Mouse (Mus musculus) kidney, postnatal 10 days (tissue): Measurements from ENCODE around the gene Slc22a3.

ENCODE experiments used
- DNase-seq: peaks from one replicate; pipeline ENCODE4 v3.0.0; 2021; ENCODE audit warnings: mixed read lengths

The Slc22a3 gene

GRCm38 (mm10) chr17:12507654-12508204 lies at the start of gene Slc22a3:
Slc22a3 (minus strand) TSS chr17:12507704.
- DNase-seq = no peak

GRCm38 (mm10) chr17:12534353-12535145 lies 27.0 kb upstream of the Slc22a3 start:
- DNase-seq = peak; percentile 83

GRCm38 (mm10) chr17:12532115-12532514 lies 24.6 kb upstream of the Slc22a3 start:
- peak; percentile 70 for DNase-seq

DNA sequence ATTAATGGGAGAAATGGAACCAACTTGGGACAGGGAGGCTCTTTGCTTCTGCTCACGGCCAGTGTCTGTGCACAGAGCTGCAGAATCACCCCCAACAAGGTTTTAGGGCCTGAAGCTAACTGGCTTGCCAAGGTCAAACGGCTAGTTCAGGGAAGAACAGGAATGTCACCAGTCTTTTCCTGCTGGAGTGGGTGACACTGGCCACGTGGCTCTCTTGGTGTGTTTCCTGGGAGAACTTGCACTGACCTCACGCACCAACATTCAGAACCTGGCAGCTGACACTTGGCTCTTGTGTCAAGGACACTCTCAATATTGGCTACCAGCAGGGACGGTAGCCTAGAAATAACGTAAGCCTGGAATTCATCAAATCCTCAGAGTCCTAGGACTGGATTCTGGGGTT lies 22.6 kb upstream of the Slc22a3 start:
- no peak for DNase-seq

DNA sequence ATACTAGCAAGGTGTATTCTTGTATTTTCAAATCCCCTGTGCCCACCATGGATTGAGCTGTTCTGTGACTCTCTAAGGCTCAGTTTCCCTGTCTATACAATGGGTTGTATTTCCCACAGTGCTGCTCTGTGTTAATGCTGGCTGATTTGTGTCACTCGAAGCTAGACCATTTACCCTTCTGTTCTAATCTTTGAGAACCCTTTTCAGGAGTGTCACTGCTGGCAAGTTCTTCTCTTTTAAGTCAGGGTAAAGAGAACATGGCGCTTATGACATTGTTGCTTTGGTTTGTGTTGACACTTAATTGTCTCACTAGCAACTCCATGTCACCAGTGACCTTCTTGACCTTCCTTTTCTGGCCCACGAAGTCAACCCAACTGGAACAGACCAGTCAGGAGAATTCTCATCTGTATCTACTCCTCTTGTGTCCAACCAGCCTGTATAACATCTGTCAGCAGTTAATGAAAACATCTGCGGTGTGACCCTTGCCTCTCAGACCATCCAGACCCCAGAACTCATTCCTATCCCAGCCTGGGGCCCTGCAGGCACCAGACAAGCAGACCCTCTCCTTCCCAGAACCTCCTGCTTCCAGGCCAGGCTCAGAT lies 22.0 kb upstream of the Slc22a3 start:
- DNase-seq = no peak

DNA sequence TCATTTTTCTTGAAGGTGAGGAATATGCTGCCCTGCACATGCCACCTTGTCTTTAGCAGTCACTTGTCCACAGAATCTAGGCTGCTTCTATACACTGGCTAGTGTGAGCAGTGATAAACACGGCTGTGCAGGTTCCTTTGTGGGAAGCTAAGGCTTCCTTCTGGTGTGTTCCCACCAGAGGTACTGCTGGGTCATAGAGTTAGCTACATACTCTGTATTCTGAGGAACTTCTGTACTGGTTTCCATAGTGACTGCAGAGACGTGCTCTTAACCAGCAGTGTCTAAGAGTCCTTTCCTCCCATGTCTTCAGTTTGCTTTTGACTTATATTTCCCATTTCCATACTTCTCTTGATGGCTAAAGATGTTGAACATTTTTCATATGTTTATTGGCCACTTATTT lies 11.6 kb upstream of the Slc22a3 start:
- no peak for DNase-seq

DNA sequence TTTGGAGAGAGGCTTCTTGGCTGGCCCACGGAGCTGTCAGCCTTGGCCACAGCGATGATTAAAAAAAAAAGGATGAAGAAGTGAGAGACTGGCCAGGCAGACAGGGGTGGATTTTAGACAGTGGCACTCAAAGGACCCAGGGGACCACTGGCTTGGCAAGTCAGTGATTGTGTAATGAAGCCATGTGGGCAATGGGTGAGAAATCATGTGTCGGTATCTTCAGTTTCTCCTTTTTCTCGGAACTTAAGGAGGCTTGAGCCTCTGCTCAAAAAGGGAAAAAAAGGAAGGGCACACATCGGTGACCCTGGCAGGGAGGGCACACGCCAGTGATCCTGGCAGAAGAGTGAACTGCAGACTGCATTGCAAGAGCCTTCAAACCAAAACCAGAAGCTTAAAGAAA lies 10.7 kb upstream of the Slc22a3 start:
- no peak for DNase-seq

DNA sequence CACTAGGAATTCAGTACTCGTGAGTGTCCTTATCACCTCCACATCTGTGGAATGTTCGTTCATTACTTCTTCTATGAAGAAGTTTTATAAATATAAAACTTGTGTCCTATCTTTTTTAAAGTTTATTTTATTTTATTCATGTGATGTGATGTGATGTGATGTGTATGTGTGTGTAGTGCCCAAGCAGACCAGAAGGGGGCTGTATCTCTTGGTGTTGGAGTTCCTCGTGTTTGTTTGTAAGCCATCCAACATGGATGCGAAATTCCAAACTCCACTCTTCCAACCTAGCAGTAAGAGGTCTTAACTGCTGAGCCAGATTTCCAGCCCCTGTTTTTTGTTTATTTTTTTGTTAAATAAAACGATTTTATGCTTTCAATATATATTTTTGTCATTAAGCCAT lies 6.5 kb upstream of the Slc22a3 start:
- DNase-seq = no peak

- no peak for DNase-seq
Observed at GRCm38 (mm10) chr17:12513107-12513923, 5.8 kb upstream of the Slc22a3 start.

DNA sequence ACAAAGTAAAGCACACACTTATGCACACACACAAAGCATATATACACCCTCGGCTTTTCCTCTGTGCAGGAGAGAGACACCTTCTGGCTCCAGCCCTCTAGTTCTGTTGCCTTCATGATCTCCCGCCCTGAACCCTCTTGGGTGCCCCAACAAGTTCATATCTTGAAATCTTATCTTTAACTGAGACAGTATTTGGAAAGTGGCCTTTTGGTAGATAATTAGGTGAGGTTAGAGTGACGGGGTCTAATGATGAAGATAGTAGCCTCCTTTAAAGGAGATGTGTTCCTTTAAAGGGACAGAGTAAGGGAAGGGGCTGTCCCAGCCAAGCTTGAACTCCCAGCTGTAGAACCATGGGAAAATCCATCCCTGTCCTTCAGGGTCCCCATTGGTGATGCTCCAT lies 3.7 kb upstream of the Slc22a3 start:
- DNase-seq = no peak

GRCm38 (mm10) chr17:12508376-12508775 lies 872 bp upstream of the Slc22a3 start:
- DNase-seq = no peak

DNA sequence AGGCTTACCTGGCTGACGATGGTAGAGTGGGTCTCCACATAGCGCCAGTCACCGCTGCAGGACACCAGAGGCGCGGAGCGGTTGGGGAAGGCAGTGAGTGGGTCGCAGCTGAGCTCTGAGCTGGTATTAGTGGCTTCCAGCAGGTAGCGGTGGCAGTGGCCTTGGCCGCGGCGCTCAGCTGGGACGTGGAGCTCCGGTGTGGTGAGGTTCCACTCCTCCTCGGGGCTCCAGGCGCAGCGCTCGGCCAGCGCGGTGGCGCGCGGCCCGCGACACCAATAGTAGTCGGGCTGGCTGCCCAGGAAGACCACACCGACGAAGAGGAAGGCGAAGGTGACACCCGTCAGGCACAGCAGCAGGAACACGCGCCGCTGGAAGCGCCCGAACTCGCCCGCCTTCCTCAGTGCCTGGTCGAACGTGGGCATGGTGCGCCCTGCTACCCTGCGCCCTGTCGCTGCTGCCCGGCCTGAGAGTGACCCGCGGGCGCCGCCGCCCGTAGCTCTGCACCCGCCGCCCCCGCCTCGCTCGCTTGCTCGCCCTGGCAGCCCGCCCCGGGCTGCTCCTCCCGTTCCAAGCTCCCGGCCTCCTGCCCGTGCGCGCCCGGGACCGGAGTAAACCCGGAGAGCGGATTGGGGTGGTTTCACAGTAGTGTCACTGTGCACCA lies 471 bp downstream of the Slc22a3 start:
- DNase-seq = peak; percentile 39

DNA sequence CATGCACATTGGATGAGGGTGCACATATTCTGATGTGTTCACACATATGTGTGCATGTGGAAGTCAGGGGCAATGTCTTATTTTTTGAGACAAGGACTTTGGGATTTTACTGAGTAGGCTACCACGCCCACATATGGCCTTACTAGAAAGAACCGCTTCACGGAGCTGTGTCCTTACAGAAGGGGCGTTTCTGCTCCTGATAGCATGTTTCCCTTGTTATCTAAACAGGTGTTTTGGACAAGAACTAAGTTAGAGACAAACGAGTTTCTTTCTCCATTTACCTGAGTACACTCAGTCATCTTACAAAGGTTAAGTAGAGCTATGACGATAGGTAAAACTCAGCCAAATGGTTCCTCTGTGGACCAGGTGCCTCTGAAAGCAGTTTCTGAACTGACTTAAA lies 1.8 kb downstream of the Slc22a3 start:
- DNase-seq = no peak

GRCm38 (mm10) chr17:12499426-12499825 lies 8.1 kb downstream of the Slc22a3 start:
- DNase-seq = no peak

DNA sequence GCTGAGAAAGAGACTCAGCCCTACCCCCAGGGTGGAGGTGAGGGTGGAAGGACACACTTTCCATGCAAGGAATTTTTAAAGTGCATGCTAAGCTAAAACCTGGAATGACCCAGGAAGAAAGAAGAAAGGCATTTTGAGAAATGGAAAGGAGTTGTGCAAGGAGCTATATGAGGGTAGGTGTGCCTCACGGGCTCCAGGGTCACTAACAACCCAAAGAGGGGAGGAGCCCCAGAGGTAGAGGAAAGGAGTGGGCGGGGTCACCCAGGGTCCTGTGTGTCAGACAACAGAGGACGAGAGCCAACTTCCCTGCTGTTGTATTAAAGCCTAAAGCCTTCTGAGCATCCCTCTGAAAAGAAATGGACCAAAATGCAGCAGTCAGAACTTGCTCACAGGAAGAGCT lies 11.9 kb downstream of the Slc22a3 start:
- DNase-seq = no peak

DNA sequence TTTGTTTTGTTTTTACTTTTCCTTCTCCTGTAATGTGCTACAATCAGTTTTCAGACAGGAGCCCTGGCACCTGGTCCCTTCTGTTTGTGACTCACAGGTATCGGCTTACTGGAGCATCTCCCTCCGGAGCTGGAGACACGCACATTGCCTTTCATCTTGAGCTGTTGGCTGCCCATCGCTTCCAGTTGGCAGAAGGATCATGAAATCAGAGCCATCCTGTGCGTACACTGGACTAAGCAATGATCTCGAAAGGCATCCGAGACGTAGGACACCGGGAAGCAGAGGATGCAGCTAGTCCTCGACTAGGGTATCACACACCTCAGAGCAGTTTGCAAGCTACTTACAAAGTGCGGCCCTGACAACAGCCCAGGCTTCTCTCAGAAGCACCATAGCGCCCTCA lies 15.9 kb downstream of the Slc22a3 start:
- DNase-seq = no peak

DNA sequence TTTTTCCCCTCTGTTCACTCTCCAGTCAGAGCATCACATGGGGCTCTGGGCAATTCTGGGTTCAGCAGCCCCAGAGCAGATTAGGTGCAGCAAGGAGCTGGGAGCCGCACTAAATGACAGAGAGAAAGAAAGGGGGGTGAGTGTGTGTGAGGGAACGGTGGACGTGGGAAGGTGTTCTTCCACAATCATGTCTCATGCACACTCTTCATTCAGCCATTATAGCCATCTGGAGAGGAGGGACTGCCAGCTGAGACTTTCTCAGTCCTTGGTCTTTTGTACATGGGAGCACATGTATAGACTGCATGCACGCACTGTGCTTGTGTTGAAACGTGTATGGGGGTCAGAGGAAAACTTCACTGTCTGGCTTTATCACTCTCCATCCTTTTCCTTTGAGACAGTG lies 17.6 kb downstream of the Slc22a3 start:
- DNase-seq = no peak

DNA sequence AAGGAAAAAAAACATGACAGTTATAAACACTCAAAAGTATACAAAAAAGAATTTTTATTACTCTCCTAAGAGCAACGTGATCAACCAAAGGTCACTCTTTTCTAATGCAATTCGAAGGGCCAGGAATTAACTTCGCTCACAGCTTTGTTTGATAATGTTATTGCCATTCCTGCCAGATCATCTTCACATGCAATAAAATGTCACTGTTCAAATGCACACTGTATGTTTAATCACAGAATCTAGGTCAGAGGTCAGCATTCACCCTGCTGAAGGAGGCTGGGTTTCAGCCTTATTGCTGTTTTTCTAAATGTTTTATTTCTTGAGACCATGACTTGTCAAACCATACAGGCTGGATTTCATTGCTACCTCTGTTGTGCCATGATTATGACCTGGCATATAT lies 21.8 kb downstream of the Slc22a3 start:
- no peak for DNase-seq

DNA sequence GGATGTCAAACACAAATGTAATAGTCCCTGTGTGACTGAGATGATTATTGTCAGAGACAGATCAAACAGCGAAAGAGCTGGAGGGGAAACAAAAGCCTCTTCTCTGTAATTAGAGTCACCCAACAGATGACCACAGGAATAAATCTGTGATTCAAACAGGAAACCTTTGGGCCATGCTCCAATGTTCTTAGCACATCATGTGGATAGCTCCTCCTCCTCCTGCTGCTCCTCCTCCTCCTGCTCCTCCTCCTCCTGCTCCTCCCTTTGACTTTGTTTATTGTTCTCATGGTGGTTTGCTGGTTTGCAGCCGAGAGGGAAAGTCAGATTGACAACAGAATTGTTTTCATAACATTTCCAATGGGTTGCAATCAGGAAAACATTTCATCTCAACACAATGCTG lies 28.1 kb downstream of the Slc22a3 start:
- DNase-seq = no peak

- DNase-seq = no peak
Observed at GRCm38 (mm10) chr17:12474509-12475083, 32.9 kb downstream of the Slc22a3 start.

DNA sequence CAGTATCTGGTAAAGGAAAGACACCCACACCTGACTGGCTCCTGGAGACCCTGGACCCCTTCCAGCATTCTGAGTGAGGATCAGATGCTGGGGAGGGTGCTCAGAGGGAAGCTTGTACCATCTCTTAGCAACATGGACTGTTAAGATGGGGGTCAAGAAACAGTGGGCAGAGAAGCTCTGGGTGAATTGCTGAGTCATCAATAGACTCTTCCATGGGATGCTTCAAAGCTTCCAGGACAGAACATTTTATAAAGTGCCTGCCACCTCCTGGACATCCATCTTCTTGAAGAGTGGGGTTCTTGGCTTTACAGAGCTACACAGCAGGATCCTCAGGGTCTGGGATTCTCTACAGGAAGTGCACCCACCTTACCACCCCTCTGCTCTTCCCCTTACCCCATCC lies 35.0 kb downstream of the Slc22a3 start:
- DNase-seq = no peak

DNA sequence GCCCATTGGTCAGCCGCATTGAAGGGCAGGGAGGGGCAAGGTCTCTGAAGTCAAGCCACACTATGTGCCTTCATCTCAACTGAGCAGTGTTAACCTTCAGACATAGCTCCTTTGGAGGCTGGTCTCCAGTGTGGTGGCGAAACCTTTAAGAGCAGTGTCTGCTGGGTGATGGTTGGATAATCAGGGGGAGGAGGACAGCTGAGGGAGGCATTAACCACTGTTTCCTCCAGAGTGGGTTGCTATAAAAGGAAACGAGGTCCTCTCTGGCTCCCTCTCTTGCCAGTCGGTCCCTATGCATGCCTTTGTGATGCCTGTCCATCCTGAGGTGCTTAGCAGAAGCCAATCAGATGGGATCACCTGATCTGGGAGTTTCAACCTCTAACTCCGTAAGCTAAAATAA lies 38.8 kb downstream of the Slc22a3 start:
- DNase-seq = no peak

DNA sequence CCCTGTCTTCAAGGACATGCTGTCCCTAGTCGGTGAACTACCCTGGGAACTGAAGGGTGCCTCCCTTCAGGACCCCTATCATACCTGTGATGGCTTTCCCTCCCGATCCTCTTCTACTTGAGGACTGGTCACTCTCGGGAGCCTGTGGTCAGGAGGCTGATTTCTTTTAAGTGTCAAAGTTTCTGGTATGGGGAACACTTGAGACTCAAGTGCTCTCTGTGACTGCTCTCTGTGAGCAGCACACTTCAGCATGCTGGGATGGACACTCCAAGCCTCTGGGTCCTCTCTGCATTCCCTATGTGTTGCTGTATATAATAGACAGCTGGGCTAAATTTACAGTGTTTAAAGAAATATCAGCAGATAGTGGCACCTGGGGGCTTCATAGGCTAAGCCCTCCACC lies 39.9 kb downstream of the Slc22a3 start:
- DNase-seq = no peak
